ENCODE assay signal across 8 mouse cellular contexts in genomic region chr1:161033856-161034434, GRCm38 (mm10). TPM values are rescaled to one million over a fixed set of nuclear protein-coding genes. Genes with fewer than 3 reads are reported as not detected.
DNase-seq lines count a peak whose midpoint lies in the region; ATAC-seq and TF ChIP-seq lines count a peak whose summit lies in the region.

No protein-coding gene starts in this region.

- WGBS in hindbrain, embryonic 16.5 days: 1% methylated on average over 21 of the region's 21 CpGs
- WGBS in midbrain, postnatal 0 days: 1% methylated on average over 21 of the region's 21 CpGs

- H3K9me3 ChIP-seq in hindbrain, embryonic 16.5 days (ENCODE audit: control insufficient read depth, low read length): no peaks in the 10 kb centered on the region
- H3K9me3 ChIP-seq in midbrain, postnatal 0 days (ENCODE audit: low read length): no peaks in the 10 kb centered on the region

- H3K4me1 ChIP-seq in hindbrain, embryonic 16.5 days (ENCODE audit: control insufficient read depth, insufficient read depth, low read depth, low read length): peaks cover 25% of the 10 kb centered on the region
- H3K4me1 ChIP-seq in midbrain, postnatal 0 days (ENCODE audit: insufficient read depth, low read length): peaks cover 3% of the 10 kb centered on the region; the same call in 1 of the 2 replicates

- intact Hi-C loops in gastrocnemius, postnatal 36 days (cut with DNase I): no loop called here

- peak overlapping the region; percentile 66 for H3K4me2 ChIP-seq in hindbrain, embryonic 16.5 days (ENCODE audit: low read length)
- H3K4me2 ChIP-seq in midbrain, postnatal 0 days (ENCODE audit: low read depth, low read length, poor library complexity, severe bottlenecking): peak overlapping the region; percentile 76

- peaks cover 16% of the 10 kb centered on the region for H3K36me3 ChIP-seq in hindbrain, embryonic 16.5 days (ENCODE audit: control insufficient read depth, insufficient read depth, low read length)
- peaks cover 22% of the 10 kb centered on the region; the same call in 1 of the 2 replicates for H3K36me3 ChIP-seq in midbrain, postnatal 0 days (ENCODE audit: insufficient read depth, low read length)

- peak overlapping the region; percentile 97 for H3K9ac ChIP-seq in hindbrain, embryonic 16.5 days (ENCODE audit: low read depth, low read length)
- peak overlapping the region; percentile 90 for H3K9ac ChIP-seq in midbrain, postnatal 0 days (replicated peaks; ENCODE audit: low read length, poor library complexity, severe bottlenecking)

- ATAC-seq in hindbrain, embryonic 16.5 days: no peak
- no peak for ATAC-seq in midbrain, postnatal 0 days (ENCODE audit: low FRiP score)

- DNase-seq in kidney, adult 9 months: peak; percentile 21
- no peak for DNase-seq in kidney, postnatal 25 days
- DNase-seq in R1 (ENCODE audit: low read depth, low spot score): peak; percentile 78
- DNase-seq in midbrain, postnatal 0 days (ENCODE audit: low spot score): peak; percentile 6
- DNase-seq in adrenal gland, postnatal 25 days: no peak
- no peak for DNase-seq in gastrocnemius, postnatal 36 days
- DNase-seq in cerebellum, adult 11 months: no peak

- H3K27me3 ChIP-seq in hindbrain, embryonic 16.5 days (replicated peaks; ENCODE audit: control insufficient read depth, insufficient read depth, low read length): no peaks in the 10 kb centered on the region
- no peaks in the 10 kb centered on the region for H3K27me3 ChIP-seq in midbrain, postnatal 0 days (ENCODE audit: insufficient read depth, low read length)

- no peak for TF ChIP-seq CTCF in midbrain, postnatal 0 days (IDR thresholded peaks at IDR 0.05)

- peak overlapping the region; percentile 79 for H3K4me3 ChIP-seq in hindbrain, embryonic 16.5 days (ENCODE audit: low read length)
- peak overlapping the region; percentile 94 for H3K4me3 ChIP-seq in midbrain, postnatal 0 days (ENCODE audit: low read depth, low read length)

- peak overlapping the region; percentile 94 for H3K27ac ChIP-seq in hindbrain, embryonic 16.5 days (ENCODE audit: low read depth, low read length)
- H3K27ac ChIP-seq in midbrain, postnatal 0 days (ENCODE audit: low read depth, low read length): peak overlapping the region; percentile 86

RNA-seq across cellular contexts. Expression of gene Zbtb37, which starts 0.7 kb away (rescaled TPM):
- polyA plus RNA-seq in hindbrain, embryonic 16.5 days (2015; fragmentation: Nextera tagmentation; extraction: Ambion mirVana): 9.6 and 11.8 TPM in 2 replicates
- total RNA-seq in midbrain, postnatal 0 days (2014; rRNA removed): 35.5 and 55.6 TPM in 2 replicates
- polyA plus RNA-seq in midbrain, postnatal 0 days (2015; fragmentation: Nextera tagmentation; extraction: Ambion mirVana): 8.5 and 12.7 TPM in 2 replicates
- 13.8 and 27.0 TPM in 2 replicates for total RNA-seq in adrenal gland, postnatal 25 days (2021)
- total RNA-seq in gastrocnemius, postnatal 36 days (2021): 1 to 10 TPM; 5.3 to 7.1 TPM

RNA-seq across cellular contexts. Expression of gene Dars2, which starts 36.5 kb away (rescaled TPM):
- polyA plus RNA-seq in hindbrain, embryonic 16.5 days (2015; fragmentation: Nextera tagmentation; extraction: Ambion mirVana): 28.5 and 29.0 TPM in 2 replicates
- 12.9 and 14.6 TPM in 2 replicates for total RNA-seq in midbrain, postnatal 0 days (2014; rRNA removed)
- 19.6 and 22.9 TPM in 2 replicates for polyA plus RNA-seq in midbrain, postnatal 0 days (2015; fragmentation: Nextera tagmentation; extraction: Ambion mirVana)
- 33.6 and 35.1 TPM in 2 replicates for total RNA-seq in adrenal gland, postnatal 25 days (2021)
- 10 to 100 TPM; 11.4 to 11.7 TPM for total RNA-seq in gastrocnemius, postnatal 36 days (2021)

RNA-seq across cellular contexts. Expression of gene Cenpl, which starts 36.6 kb away (rescaled TPM):
- 10.4 and 11.7 TPM in 2 replicates for polyA plus RNA-seq in hindbrain, embryonic 16.5 days (2015; fragmentation: Nextera tagmentation; extraction: Ambion mirVana)
- total RNA-seq in midbrain, postnatal 0 days (2014; rRNA removed): 1.4 and 2.0 TPM in 2 replicates
- 5.2 and 6.1 TPM in 2 replicates for polyA plus RNA-seq in midbrain, postnatal 0 days (2015; fragmentation: Nextera tagmentation; extraction: Ambion mirVana)
- 4.3 and 5.2 TPM in 2 replicates for total RNA-seq in adrenal gland, postnatal 25 days (2021)
- under 1 TPM; 0.52 to 0.64 TPM for total RNA-seq in gastrocnemius, postnatal 36 days (2021)

RNA-seq across cellular contexts. Expression of gene Serpinc1, which starts 55.6 kb away (rescaled TPM):
- 2.7 and 3.1 TPM in 2 replicates for polyA plus RNA-seq in hindbrain, embryonic 16.5 days (2015; fragmentation: Nextera tagmentation; extraction: Ambion mirVana)
- 0.05 TPM in 1 of 2 replicates, not detected in the other for total RNA-seq in midbrain, postnatal 0 days (2014; rRNA removed)
- polyA plus RNA-seq in midbrain, postnatal 0 days (2015; fragmentation: Nextera tagmentation; extraction: Ambion mirVana): 3.1 and 3.4 TPM in 2 replicates
- total RNA-seq in adrenal gland, postnatal 25 days (2021): 1.2 and 32.6 TPM in 2 replicates
- under 1 TPM; 0.15 to 0.18 TPM for total RNA-seq in gastrocnemius, postnatal 36 days (2021)

Comparison
In these comparisons a context has a peak if more than half of its experiments do, and no peak if none do; other contexts are left out.
1. DNase-seq: peak in kidney, adult 9 months (single experiment), R1 (single experiment) and midbrain, postnatal 0 days (single experiment); none in kidney, postnatal 25 days (0 of 2), adrenal gland, postnatal 25 days (single experiment), gastrocnemius, postnatal 36 days (0 of 2) and cerebellum, adult 11 months (single experiment).